Mouse (Mus musculus): ENCODE measurements around the gene Spin1. TPM values are rescaled to one million over a fixed set of nuclear protein-coding genes. Genes with fewer than 3 reads are reported as not detected.

Spin1 gene
- polyA plus RNA-seq, 1 experiment = 29.5 TPM

- Histone ChIP-seq H3K27me3 (ENCODE audit: control insufficient read depth, insufficient read depth, low read length) (no peaks in the 10 kb centered on the region), H3K27ac (ENCODE audit: control insufficient read depth, insufficient read depth, low read length) (no peak overlapping the region), H3K36me3 (ENCODE audit: control insufficient read depth, insufficient read depth, low read length) (peaks cover 11% of the 10 kb centered on the region; the same call in 1 of the 2 replicates), H3K4me1 (replicated peaks; ENCODE audit: control insufficient read depth, insufficient read depth, low read length) (no peaks in the 10 kb centered on the region), H3K4me3 (ENCODE audit: control insufficient read depth, insufficient read depth, low read length) (no peak overlapping the region)
- WGBS = 97% methylated on average over 4 of the region's 4 CpGs
- TF ChIP-seq POLR2A (IDR thresholded peaks at IDR 0.05; ENCODE audit: control insufficient read depth, extremely low read depth, insufficient read depth, low read length, poor library complexity) = no peak
- no peak for TF ChIP-seq CTCF (IDR thresholded peaks at IDR 0.05; ENCODE audit: borderline replicate concordance, control insufficient read depth, extremely low read depth, insufficient read depth, low read length, poor library complexity)
- DNase-seq = no peak
Measured at GRCm38 (mm10) chr13:51153670-51154030, 53.0 kb downstream of the Spin1 start.

GRCm38 (mm10) chr13:51155178-51156013 lies 54.7 kb downstream of the Spin1 start:
- no peaks in the 10 kb centered on the region for H3K4me1 ChIP-seq (replicated peaks; ENCODE audit: control insufficient read depth, insufficient read depth, low read length)
- no peak for DNase-seq
- H3K27ac ChIP-seq (ENCODE audit: control insufficient read depth, insufficient read depth, low read length) = no peak overlapping the region
- no peaks in the 10 kb centered on the region for H3K36me3 ChIP-seq (ENCODE audit: control insufficient read depth, insufficient read depth, low read length)
- no peak for TF ChIP-seq POLR2A (IDR thresholded peaks at IDR 0.05; ENCODE audit: control insufficient read depth, extremely low read depth, insufficient read depth, low read length, poor library complexity)
- TF ChIP-seq CTCF (IDR thresholded peaks at IDR 0.05; ENCODE audit: borderline replicate concordance, control insufficient read depth, extremely low read depth, insufficient read depth, low read length, poor library complexity) = no peak
- WGBS = 95% methylated on average over 15 of the region's 15 CpGs
- H3K4me3 ChIP-seq (ENCODE audit: control insufficient read depth, insufficient read depth, low read length) = no peak overlapping the region
- no peaks in the 10 kb centered on the region for H3K27me3 ChIP-seq (ENCODE audit: control insufficient read depth, insufficient read depth, low read length)

- no peaks in the 10 kb centered on the region for H3K36me3 ChIP-seq (ENCODE audit: control insufficient read depth, insufficient read depth, low read length)
- H3K27ac ChIP-seq (ENCODE audit: control insufficient read depth, insufficient read depth, low read length) = no peak overlapping the region
- H3K27me3 ChIP-seq (ENCODE audit: control insufficient read depth, insufficient read depth, low read length) = no peaks in the 10 kb centered on the region
- TF ChIP-seq CTCF (IDR thresholded peaks at IDR 0.05; ENCODE audit: borderline replicate concordance, control insufficient read depth, extremely low read depth, insufficient read depth, low read length, poor library complexity) (no peak), POLR2A (IDR thresholded peaks at IDR 0.05; ENCODE audit: control insufficient read depth, extremely low read depth, insufficient read depth, low read length, poor library complexity) (no peak)
- 96% methylated on average over 6 of the region's 6 CpGs for WGBS
- no peaks in the 10 kb centered on the region for H3K4me1 ChIP-seq (replicated peaks; ENCODE audit: control insufficient read depth, insufficient read depth, low read length)
- no peak overlapping the region for H3K4me3 ChIP-seq (ENCODE audit: control insufficient read depth, insufficient read depth, low read length)
- no peak for DNase-seq
Measured at GRCm38 (mm10) chr13:51156014-51156386, 55.3 kb downstream of the Spin1 start.

GRCm38 (mm10) chr13:51157291-51157690 lies 56.6 kb downstream of the Spin1 start:
- Histone ChIP-seq H3K27ac (ENCODE audit: control insufficient read depth, insufficient read depth, low read length) (no peak overlapping the region), H3K36me3 (ENCODE audit: control insufficient read depth, insufficient read depth, low read length) (no peaks in the 10 kb centered on the region), H3K4me3 (ENCODE audit: control insufficient read depth, insufficient read depth, low read length) (no peak overlapping the region), H3K4me1 (replicated peaks; ENCODE audit: control insufficient read depth, insufficient read depth, low read length) (no peaks in the 10 kb centered on the region), H3K27me3 (ENCODE audit: control insufficient read depth, insufficient read depth, low read length) (no peaks in the 10 kb centered on the region)
- no peak for TF ChIP-seq CTCF (IDR thresholded peaks at IDR 0.05; ENCODE audit: borderline replicate concordance, control insufficient read depth, extremely low read depth, insufficient read depth, low read length, poor library complexity)
- TF ChIP-seq POLR2A (IDR thresholded peaks at IDR 0.05; ENCODE audit: control insufficient read depth, extremely low read depth, insufficient read depth, low read length, poor library complexity) = no peak
- 31% methylated on average over 3 of the region's 3 CpGs for WGBS
- no peak for DNase-seq

GRCm38 (mm10) chr13:51161672-51162071 lies 61.0 kb downstream of the Spin1 start:
- TF ChIP-seq POLR2A (IDR thresholded peaks at IDR 0.05; ENCODE audit: control insufficient read depth, extremely low read depth, insufficient read depth, low read length, poor library complexity) (no peak), CTCF (IDR thresholded peaks at IDR 0.05; ENCODE audit: borderline replicate concordance, control insufficient read depth, extremely low read depth, insufficient read depth, low read length, poor library complexity) (no peak)
- WGBS = 78% methylated on average over 2 of the region's 2 CpGs
- Histone ChIP-seq H3K4me1 (replicated peaks; ENCODE audit: control insufficient read depth, insufficient read depth, low read length) (no peaks in the 10 kb centered on the region), H3K27me3 (ENCODE audit: control insufficient read depth, insufficient read depth, low read length) (no peaks in the 10 kb centered on the region), H3K4me3 (ENCODE audit: control insufficient read depth, insufficient read depth, low read length) (no peak overlapping the region), H3K36me3 (ENCODE audit: control insufficient read depth, insufficient read depth, low read length) (no peaks in the 10 kb centered on the region), H3K27ac (ENCODE audit: control insufficient read depth, insufficient read depth, low read length) (no peak overlapping the region)
- no peak for DNase-seq

- DNase-seq = no peak
- Histone ChIP-seq H3K36me3 (ENCODE audit: control insufficient read depth, insufficient read depth, low read length) (no peaks in the 10 kb centered on the region), H3K27me3 (ENCODE audit: control insufficient read depth, insufficient read depth, low read length) (no peaks in the 10 kb centered on the region), H3K27ac (ENCODE audit: control insufficient read depth, insufficient read depth, low read length) (no peak overlapping the region), H3K4me3 (ENCODE audit: control insufficient read depth, insufficient read depth, low read length) (no peak overlapping the region), H3K4me1 (replicated peaks; ENCODE audit: control insufficient read depth, insufficient read depth, low read length) (no peaks in the 10 kb centered on the region)
- 67% methylated on average over 6 of the region's 6 CpGs for WGBS
- TF ChIP-seq POLR2A (IDR thresholded peaks at IDR 0.05; ENCODE audit: control insufficient read depth, extremely low read depth, insufficient read depth, low read length, poor library complexity) = no peak
- no peak for TF ChIP-seq CTCF (IDR thresholded peaks at IDR 0.05; ENCODE audit: borderline replicate concordance, control insufficient read depth, extremely low read depth, insufficient read depth, low read length, poor library complexity)
Measured at GRCm38 (mm10) chr13:51162246-51162645, 61.6 kb downstream of the Spin1 start.

Data from thymus, adult 2 months (tissue).